Mouse (Mus musculus) layer of hippocampus, postnatal 14 days (tissue): ENCODE measurements at regions not wholly inside any gene's neighbourhood (a gene's known extent, or its start where the extent isn't known, plus 50 kb on each side); places are given as distances from the start of the nearest gene placed in this dataset.
A peak's percentile ranks its signal among the peaks of the same experiment; 100 is the strongest.

Experiments used
- DNase-seq, 2 experiments: peaks; one replicate each; pipeline ENCODE4 v3.0.0; 2021 to 2022; ENCODE audit warnings: low spot score in 2 of 2, mixed read lengths in 1 of 2

DNA sequence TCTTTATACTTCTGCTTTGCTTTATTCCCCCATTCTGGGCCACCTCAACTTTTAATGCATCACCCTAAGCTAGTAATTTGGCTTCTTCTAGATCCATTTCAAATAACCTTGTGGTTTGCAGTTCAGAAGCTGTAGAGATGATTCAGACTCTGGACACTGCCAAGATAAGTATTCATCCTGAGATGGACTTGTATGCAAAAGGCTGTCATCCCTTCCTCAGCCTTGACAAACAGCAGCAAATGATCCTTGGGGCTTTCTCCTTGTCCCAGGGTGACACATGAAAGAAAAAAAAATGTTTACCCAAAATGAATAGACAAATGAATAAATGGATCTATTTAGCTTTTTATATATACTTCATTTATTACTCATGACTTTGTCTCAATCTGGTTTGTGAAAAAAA, 120.0 kb upstream of the Erbb4 start:
- no peak for DNase-seq

DNA sequence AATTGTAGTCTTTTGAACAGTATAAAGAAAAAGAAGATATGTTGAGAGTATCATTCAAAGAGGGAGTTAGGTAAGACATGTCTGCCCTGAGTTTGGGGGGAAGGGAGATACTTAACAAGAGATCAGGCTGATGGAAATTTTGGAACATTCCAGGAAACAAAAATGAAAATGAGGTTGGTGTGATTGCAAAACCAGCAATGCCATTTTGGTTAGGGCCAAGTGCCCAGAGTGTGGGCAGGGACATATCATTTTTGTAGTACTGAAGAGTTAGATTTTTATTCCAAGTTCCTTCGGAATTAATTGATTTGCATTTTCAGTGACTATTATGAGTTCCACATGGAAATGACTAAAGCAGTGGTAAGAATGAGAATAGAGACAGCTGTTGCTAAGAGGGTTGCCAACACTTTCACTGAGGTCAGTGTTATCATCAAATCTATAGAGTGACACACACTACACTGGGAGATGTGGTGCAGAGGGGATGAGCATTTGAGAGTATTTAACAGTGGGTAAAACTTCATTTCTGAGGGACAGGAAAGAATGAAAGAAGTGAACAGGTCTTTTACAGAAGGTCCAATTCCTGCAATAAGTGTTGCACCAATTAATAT, 105.1 kb upstream of the Erbb4 start:
- no peak for DNase-seq

DNA sequence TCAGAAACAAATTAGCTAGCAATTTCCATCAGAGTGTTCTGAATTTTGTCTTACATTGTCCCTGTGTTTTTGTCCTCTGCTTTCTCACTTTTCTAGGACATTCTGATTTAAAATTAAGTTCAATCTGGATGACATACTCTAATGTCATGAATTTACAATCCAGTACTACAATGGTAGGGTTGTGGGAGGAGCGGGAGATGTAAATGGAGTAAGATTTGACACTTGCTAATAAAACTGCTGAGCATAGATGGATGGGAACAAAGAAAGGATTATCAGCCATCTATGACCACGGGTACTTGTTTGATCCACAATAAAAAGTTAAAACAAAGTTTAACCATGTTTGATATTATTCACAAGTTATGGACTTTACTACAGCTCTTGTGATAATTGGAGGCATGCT, 94.9 kb upstream of the Erbb4 start:
- no peak for DNase-seq

DNA sequence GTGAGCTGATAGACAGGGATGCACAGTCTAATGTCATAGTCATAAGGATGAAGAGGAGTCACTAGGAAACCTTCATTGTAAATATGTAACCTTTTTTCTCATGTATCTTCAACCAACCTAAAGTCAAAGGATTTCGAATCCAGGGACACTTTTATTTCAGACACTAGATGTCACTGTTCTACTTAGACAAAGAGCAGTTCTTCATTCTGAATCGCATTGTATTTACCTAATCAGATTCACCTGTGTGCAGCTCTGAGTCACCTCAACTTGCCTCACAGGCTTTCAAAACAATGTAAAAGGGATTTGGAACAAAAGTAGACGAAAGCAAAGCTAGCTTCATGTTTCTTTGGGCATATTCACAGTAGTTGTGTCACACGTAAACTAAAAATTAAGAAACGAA, 57.3 kb upstream of the Erbb4 start:
- peak in 1 of 2 experiments; percentile 4 for DNase-seq
